Comparison of ENCODE assay signal across 1 mouse cellular context in genomic region chr5:24423129-24424003, GRCm38 (mm10).
TF ChIP-seq lines count a peak whose summit lies in the region.

TSS of gene Cdk5 (minus strand) at chr5:24423530.
TSS of gene Slc4a2 (plus strand) at chr5:24423837.

TF ChIP-seq in MEL, 35 proteins besides CTCF, POLR2A, EP300 and RAD21 (continued from another document):
- no peak for TF ChIP-seq POLR2AphosphoS5 (IDR thresholded peaks at IDR 0.05; ENCODE audit: borderline replicate concordance, low read depth, low read length)
- TF ChIP-seq SIN3A (IDR thresholded peaks at IDR 0.05; ENCODE audit: low read length) = peak; percentile 98
- peak; percentile 91 for TF ChIP-seq MXI1 (IDR thresholded peaks at IDR 0.05; ENCODE audit: low read depth, low read length)
- peak; percentile 60 for TF ChIP-seq USF1 (IDR thresholded peaks at IDR 0.05; ENCODE audit: low read depth, low read length)
- no peak for TF ChIP-seq UBTF (IDR thresholded peaks at IDR 0.05; ENCODE audit: borderline replicate concordance, insufficient read depth, low read depth, low read length)
- TF ChIP-seq NELFE (IDR thresholded peaks at IDR 0.05; ENCODE audit: low read depth, low read length) = peak; percentile 76
- TF ChIP-seq BHLHE40 (IDR thresholded peaks at IDR 0.05; ENCODE audit: borderline replicate concordance, low read depth, low read length) = peak; percentile 52; the same call in 1 of the 2 replicates
- TF ChIP-seq USF2 (IDR thresholded peaks at IDR 0.05; ENCODE audit: borderline replicate concordance in 1 of 2, insufficient read depth in 1 of 2, low read depth in 1 of 2, low read length in 2 of 2) = no peak
- no peak for TF ChIP-seq MAFK (IDR thresholded peaks at IDR 0.05; ENCODE audit: borderline replicate concordance, low read depth, low read length)
- TF ChIP-seq ZNF384 (IDR thresholded peaks at IDR 0.05; ENCODE audit: low read depth, low read length) = no peak
- TF ChIP-seq MEF2A (IDR thresholded peaks at IDR 0.05; ENCODE audit: extremely low read depth, insufficient replicate concordance, low read depth, low read length, poor library complexity, severe bottlenecking) = no peak
- TF ChIP-seq HCFC1 (IDR thresholded peaks at IDR 0.05; ENCODE audit: low read depth, low read length) = peak; percentile 96
- TF ChIP-seq POLR2AphosphoS2 (IDR thresholded peaks at IDR 0.05; ENCODE audit: low read length) = peak; percentile 88; the same call in 1 of the 2 replicates
